Mouse (Mus musculus): Measurements from ENCODE around the gene Nhlrc3.
A peak's percentile ranks its signal among the peaks of the same experiment; 100 is the strongest.

The Nhlrc3 gene

GRCm38 (mm10) chr3:53463046-53463764, at the start of gene Nhlrc3, which contains the start of gene Proser1:
Gene Nhlrc3, minus strand, starts transcription at chr3:53463332.
Gene Proser1, plus strand, starts transcription at chr3:53463666.
- DNase-seq (ENCODE audit: low spot score in 2 of 2), result peak; percentile 91 to 93

DNA sequence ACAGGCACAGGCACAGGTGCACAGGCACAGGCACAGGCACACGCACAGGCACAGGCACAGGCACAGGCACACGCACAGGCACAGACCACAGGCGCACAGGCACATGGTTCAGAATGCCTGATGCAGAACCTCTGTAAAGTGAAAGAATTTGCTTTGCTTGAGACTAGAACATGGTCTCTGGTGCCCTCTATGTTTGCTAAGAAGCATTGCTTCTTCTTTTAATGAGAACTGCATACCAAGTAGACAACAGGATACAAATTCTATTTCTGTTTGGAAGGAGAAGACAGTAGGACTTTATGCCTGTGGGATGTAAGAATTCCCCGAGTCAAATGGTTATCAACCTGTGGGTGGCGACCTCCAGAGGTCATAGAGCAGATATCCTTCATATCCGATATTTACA, 39.3 kb upstream of the Nhlrc3 start:
- DNase-seq (ENCODE audit: low spot score in 2 of 2), result no peak

DNA sequence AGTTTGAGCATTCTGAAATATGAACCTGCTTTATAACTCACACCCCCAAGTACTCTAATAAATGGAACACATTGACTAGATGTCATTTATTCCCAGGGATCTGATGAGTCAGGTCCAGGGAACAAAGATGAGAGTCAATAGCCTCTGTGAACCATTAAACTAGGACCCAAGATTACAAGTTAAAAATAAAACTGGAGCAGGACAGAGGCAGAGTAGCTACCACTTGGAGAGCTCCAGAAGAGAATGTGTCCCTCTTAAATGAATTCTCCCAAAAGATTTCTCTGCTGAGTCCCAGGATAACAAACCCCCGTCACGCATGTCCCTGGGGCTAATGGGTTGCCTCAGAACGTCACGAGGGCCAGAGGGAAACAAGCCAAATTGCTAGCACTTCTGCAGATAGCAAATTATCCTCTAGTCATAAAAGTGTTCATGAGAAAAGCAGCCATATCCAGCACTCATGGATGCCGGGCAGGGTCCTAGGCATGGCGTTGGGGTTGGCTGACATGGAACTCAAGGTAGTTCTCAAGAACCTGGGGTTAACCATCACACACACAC, 35.3 kb upstream of the Nhlrc3 start:
- no peak for DNase-seq (ENCODE audit: low spot score in 2 of 2)

DNA sequence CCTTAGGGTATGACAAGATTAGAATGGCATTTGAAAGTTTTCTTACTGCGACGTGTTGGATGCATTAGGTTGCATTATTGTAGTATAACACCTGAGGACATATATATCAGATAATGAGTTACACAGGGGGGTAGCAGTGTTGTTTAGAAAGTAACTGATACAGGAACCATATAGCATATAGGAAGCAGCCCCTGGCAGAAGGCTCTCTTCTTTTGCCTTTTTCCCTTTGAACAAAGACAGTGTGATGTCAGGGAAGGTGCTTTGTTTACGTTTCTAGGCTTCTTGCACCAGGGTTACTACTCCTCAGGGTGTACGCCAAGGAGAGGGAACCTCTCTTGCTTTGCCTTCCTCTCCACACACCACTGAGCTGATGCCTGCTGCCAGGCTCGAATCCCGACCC, 25.2 kb upstream of the Nhlrc3 start, which contains the start of gene Stoml3:
Gene Stoml3, plus strand, starts transcription at position 301 of the 400 bp plus-strand sequence.
- DNase-seq (ENCODE audit: low spot score in 2 of 2), result no peak

- DNase-seq (ENCODE audit: low spot score in 2 of 2), result no peak
Observed at GRCm38 (mm10) chr3:53486996-53487576, 24.0 kb upstream of the Nhlrc3 start.

DNA sequence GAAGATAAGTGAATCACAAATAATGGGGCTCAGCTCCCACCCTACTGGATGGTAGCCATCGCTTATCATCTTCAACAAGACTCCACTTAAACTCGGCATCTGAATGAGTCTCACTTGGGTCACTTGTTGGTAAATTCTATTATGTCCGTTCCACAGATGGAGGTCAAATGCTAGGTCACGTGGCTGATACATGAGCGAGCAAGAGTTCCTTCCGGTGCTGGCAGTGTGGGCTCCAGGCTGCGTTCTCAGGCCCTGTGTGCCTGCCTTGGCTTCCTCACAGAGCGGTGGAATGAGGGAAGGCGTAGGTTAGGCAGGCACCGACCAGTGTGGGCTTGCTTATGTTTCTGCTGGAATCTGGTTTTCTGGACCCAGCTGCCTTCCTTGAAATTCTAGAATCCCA, 23.4 kb upstream of the Nhlrc3 start:
- DNase-seq (ENCODE audit: low spot score in 2 of 2), result no peak

- no peak for DNase-seq (ENCODE audit: low spot score in 2 of 2)
Observed at GRCm38 (mm10) chr3:53483414-53484059, 20.4 kb upstream of the Nhlrc3 start.

DNA sequence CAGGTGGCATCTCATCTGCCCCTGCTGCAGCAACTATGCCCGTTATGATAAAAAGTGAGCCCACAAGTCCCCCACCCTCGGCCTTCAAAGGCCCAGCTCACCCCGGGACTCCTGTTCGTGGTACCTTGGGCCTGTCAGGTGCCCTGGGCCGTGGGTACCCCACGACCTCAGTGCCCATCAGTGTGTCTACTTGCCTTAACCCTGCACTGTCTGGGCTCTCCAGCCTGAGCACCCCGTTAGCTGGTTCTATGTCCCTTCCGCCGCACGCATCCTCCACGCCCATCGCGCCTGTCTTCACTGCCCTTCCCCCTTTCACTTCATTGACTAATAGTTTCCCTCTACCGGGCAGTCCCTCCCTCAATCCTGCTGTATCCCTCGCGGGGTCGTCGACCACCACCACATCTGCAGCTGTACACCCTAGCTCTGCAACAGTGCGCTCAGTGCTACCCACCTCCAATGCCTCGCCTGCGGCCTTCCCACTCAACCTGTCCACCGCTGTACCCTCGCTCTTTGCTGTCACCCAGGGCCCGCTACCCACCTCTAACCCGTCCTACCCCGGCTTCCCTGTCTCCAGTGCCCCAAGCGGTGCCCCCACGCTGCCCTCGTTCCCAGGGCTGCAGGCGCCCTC, 15.4 kb upstream of the Nhlrc3 start:
- DNase-seq (ENCODE audit: low spot score in 2 of 2), result no peak

GRCm38 (mm10) chr3:53477468-53477867, 14.3 kb upstream of the Nhlrc3 start:
- no peak for DNase-seq (ENCODE audit: low spot score in 2 of 2)

- peak in 1 of 2 experiments; percentile 34 for DNase-seq (ENCODE audit: low spot score in 2 of 2)
Observed at GRCm38 (mm10) chr3:53475889-53476288, 12.8 kb upstream of the Nhlrc3 start.

- no peak for DNase-seq (ENCODE audit: low spot score in 2 of 2)
Observed at GRCm38 (mm10) chr3:53474179-53474578, 11.0 kb upstream of the Nhlrc3 start.

DNA sequence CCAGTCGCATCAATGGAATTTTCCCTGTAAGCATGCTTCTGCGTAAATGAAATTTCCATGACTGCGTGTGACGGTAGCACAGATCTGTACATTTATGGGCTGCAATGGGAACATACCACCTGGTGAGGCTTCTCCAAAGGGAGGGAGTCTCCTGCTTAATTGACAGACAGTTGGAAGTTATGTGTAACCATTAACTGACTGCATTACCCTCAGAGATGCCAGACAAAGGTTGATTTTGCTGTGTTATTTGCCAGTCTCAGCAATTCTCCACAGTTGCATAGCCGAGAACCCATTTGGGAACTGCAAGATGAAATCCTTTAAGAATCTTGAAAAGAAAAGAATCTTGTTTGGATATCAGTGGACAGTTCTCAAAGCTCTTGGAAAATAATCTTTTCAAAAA, 8.9 kb upstream of the Nhlrc3 start:
- no peak for DNase-seq (ENCODE audit: low spot score in 2 of 2)

GRCm38 (mm10) chr3:53469650-53470049, 6.5 kb upstream of the Nhlrc3 start:
- DNase-seq (ENCODE audit: low spot score in 2 of 2), result no peak

GRCm38 (mm10) chr3:53467356-53467755, 4.2 kb upstream of the Nhlrc3 start:
- DNase-seq (ENCODE audit: low spot score in 2 of 2), result no peak

DNA sequence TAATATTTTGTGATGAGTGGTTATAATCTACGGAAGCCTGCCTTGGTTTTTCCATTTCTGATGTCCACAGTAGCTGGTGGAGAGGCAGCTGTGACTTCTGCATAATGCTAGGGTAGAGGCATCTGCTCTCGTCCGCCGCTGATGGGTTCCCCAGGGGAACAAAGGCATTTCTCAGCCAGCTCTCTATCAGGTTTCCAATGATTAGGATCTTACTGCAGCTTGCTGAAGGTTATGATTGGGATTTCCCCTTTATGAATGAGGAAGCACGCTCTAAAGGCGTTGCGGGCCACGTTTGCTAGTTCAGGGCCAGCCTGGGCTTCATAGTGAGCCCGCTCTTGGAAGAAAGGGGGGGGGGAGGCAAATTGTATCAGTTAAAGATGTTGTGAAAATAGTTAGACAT, 3.3 kb upstream of the Nhlrc3 start:
- no peak for DNase-seq (ENCODE audit: low spot score in 2 of 2)

DNA sequence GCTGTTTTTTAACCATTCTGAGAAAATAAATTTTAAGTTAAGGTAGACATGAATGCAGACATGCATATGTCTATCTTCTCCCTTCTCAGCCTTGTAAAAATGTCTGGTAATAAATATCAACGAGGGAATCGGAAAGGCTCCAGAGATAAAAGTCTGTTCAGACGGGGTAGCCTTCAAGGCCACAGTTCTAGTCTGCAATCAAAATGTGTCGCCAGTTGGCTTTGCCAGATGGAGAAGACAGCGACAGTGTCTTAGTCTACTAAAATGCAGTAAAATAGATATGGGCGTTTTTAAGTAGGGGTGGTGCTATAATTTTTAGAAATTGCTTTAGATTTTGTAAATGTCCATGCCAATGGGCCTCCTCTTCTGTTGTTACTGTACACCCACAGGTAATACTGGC, 2.2 kb upstream of the Nhlrc3 start:
- no peak for DNase-seq (ENCODE audit: low spot score in 2 of 2)

DNA sequence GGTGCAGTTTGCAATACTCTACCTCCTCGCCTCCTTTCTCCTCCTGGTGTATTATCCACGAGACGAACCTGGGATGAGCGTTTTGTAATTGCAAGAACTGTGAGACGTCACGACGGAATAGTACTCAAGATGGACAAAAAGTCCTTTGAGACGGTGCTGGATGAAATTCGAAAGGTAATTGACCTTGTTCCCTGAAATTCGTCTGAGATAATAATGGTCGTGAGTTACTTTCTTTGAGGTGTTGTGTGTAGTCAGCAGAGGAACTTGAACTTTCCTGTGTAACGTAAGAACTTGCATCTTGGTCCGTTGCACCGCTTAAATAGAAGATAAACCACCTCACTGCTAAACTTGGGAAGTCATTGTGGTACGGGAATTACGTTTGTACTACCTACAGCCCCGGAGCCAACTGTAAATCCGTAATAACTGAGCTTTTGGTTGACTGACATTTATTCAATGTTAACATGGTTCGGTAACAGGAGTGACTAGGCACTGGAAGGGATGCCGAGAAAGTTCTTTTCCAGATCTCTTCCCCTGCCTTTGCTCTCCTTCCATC, 1.1 kb upstream of the Nhlrc3 start:
- no peak for DNase-seq (ENCODE audit: low spot score in 2 of 2)

GRCm38 (mm10) chr3:53463765-53464114, 608 bp upstream of the Nhlrc3 start:
- no peak for DNase-seq (ENCODE audit: low spot score in 2 of 2)

DNA sequence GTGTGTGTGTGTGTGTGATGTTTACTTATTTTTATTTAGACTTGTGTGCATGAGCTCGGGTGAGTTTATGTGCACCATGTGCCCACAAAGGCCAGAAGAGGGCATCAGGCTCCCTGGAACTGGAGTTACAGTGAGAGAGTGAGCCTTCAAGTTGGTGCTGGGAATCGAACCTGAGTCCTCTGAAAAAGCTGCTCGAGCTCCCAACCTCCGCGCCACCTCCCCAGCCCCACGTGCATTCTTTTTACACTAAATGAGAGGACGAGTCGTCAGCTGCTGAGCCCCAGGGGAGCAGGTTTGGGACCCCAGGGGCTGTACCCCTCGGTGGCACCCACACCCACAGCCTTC, 459 bp downstream of the Nhlrc3 start:
- no peak for DNase-seq (ENCODE audit: low spot score in 2 of 2)

DNA sequence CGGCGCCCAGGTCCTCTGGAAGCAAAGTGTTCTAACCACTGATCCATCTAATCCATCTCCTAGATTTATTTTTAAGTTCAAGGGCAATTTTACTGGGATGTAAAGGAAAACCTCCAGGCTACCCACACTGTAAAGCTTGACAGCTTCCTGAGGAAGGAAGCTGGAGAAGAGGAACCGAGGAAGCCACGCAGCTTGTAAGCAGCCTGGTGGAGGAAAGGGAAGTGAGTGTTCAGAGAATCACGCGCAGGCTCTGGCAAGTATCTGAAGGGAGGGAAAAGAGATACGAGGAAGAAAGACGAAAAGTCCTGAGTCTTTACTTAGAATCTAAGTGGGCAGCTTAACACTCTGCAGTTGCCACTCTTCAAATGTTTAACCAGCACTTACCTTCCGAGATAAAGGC, 3.0 kb downstream of the Nhlrc3 start:
- no peak for DNase-seq (ENCODE audit: low spot score in 2 of 2)

- DNase-seq (ENCODE audit: low spot score in 2 of 2), result no peak
Observed at GRCm38 (mm10) chr3:53457750-53458149, 5.4 kb downstream of the Nhlrc3 start.

- DNase-seq (ENCODE audit: low spot score in 2 of 2), result no peak
Observed at GRCm38 (mm10) chr3:53454984-53455383, 8.1 kb downstream of the Nhlrc3 start.
